Mouse (Mus musculus) heart, embryonic 10.5 days (tissue): ENCODE measurements around the gene Pappa. TPM values are rescaled to one million over a fixed set of nuclear protein-coding genes. Genes with fewer than 3 reads are reported as not detected.
A peak's percentile ranks its signal among the peaks of the same experiment; 100 is the strongest.

ENCODE experiments used
- DNase-seq: peaks from one replicate; pipeline ENCODE4 v3.0.0-alpha.2; 2017; ENCODE audit warnings: low spot score
- H3K27ac ChIP-seq: fragments of 300-500 bp; sonication (generic); 2 replicates; pipeline ENCODE4 v1.5.1; 2016; ENCODE audit warnings: mild to moderate bottlenecking
- H3K27me3 ChIP-seq: fragments of 300-500 bp; sonication (generic); 2 replicates; pipeline ENCODE4 v1.6.1; 2016; ENCODE audit warnings: mild to moderate bottlenecking; ENCODE audit not compliant: poor library complexity, insufficient read depth, severe bottlenecking
- H3K36me3 ChIP-seq: fragments of 300-500 bp; sonication (generic); 2 replicates; pipeline ENCODE4 v1.6.1; 2016; ENCODE audit warnings: mild to moderate bottlenecking, moderate library complexity
- H3K4me1 ChIP-seq: fragments of 300-500 bp; sonication (generic); 2 replicates; pipeline ENCODE4 v1.6.1; 2016; ENCODE audit warnings: mild to moderate bottlenecking
- H3K4me3 ChIP-seq: fragments of 300-500 bp; sonication (generic); 2 replicates; pipeline ENCODE4 v1.5.1; 2016; ENCODE audit warnings: mild to moderate bottlenecking, moderate library complexity
- H3K9me3 ChIP-seq: fragments of 300-500 bp; sonication (generic); 2 replicates; pipeline ENCODE4 v1.6.1; 2016; ENCODE audit warnings: mild to moderate bottlenecking, moderate library complexity
- WGBS: fragments of 180-500 bp; shearing (Covaris S2); methylation state at CpG from one replicate; pipeline ENCODE4 v1.1.7; 2016; 5-methylcytosine and 5-hydroxymethylcytosine counted together
- polyA plus RNA-seq: library from polyadenylated mRNA; unstranded; fragments of >200 nt; fragmentation: Nextera tagmentation; extraction: Ambion mirVana; gene quantifications from 2 replicates; pipeline ENCODE4 v1.2.1, GENCODE M21; 2016

Pappa gene
- 0.92 and 1.1 TPM in 2 replicates for polyA plus RNA-seq

DNA sequence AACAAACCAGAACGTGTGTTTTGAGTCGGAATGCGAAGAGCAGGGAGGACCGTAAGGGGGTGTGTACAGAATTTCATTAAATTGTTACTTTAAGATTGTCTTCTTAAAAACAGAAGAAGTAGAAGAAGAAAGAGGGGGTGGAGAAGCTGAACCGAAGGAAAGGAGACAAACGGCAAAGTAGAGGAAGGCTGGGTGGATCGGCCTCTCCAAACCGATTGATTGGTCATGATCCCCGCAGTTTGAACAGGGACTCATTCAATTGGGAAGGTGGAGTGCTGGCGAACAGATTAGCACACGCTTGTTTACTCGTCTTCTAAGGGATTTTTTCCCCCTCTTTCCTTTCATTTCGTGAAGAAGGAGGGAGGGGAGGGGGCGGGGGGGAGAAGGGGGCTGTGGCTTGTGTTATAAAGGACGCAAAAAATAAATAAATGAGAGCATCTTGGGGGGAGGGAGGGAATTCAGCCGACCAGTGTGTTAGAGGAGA lies at the start of gene Pappa:
Gene Pappa, plus strand, starts transcription at position 434 of the 484 bp plus-strand sequence.
- no peak for DNase-seq
- Histone ChIP-seq H3K9me3 (no peaks in the 10 kb centered on the region), H3K27ac (peak within 1 kb of the TSS; percentile 81), H3K4me1 (peaks cover 19% of the 10 kb centered on the region; the same call in 1 of the 2 replicates), H3K27me3 (peaks cover 40% of the 10 kb centered on the region), H3K36me3 (no peaks in the 10 kb centered on the region), H3K4me3 (peak within 1 kb of the TSS; percentile 72)
- under 1% methylated on average over 16 of the region's 16 CpGs for WGBS

DNA sequence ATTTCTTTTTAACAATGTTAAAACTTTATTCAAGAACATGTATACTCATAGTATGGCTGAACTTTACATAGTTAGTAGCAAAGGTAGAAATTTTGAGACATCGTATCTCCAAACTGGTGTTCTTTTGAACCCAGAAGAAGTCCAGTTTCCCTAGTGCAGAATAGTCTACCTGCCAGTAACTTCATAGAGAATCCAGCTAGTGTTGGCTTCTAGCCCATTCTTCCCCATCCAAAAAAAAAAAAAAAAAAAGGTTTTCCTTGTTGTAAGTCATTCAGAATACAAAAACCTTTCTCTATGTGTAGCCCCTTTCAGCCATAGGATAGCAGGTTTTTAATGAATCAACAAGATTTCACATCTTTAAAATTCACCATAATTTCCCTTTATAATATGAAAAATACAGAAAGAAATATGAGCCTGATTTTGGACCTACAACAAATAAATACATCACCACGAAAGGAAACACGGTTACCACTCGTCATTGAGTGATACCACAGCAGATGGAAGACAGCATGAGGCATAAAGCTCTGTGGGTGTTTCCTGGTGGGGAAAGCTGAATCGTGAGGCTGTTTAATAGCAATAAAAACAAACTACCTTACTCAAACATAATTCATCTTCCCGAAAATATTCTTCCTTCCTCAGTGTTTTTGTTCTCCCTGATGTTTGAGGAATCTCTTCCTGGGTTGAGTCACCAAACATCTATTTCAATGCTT lies 45.9 kb upstream of the Pappa start:
- Histone ChIP-seq H3K9me3 (no peaks in the 10 kb centered on the region), H3K4me3 (no peak overlapping the region), H3K27me3 (no peaks in the 10 kb centered on the region), H3K36me3 (no peaks in the 10 kb centered on the region), H3K27ac (no peak overlapping the region), H3K4me1 (no peaks in the 10 kb centered on the region)
- no peak for DNase-seq
- 82% methylated on average over 6 of the region's 6 CpGs for WGBS

- H3K4me1 ChIP-seq = no peaks in the 10 kb centered on the region
- no peak for DNase-seq
- H3K9me3 ChIP-seq = no peaks in the 10 kb centered on the region
- 72% methylated on average over 1 of the region's 1 CpGs for WGBS
- no peaks in the 10 kb centered on the region for H3K36me3 ChIP-seq
- H3K4me3 ChIP-seq = no peak overlapping the region
- no peak overlapping the region for H3K27ac ChIP-seq
- H3K27me3 ChIP-seq = no peaks in the 10 kb centered on the region
Observed at GRCm38 (mm10) chr4:65086864-65087263, 37.1 kb upstream of the Pappa start.

- WGBS = 87% methylated on average over 5 of the region's 5 CpGs
- no peak for DNase-seq
- H3K4me3 ChIP-seq = no peak overlapping the region
Observed at GRCm38 (mm10) chr4:65087592-65087991, 36.4 kb upstream of the Pappa start.

DNA sequence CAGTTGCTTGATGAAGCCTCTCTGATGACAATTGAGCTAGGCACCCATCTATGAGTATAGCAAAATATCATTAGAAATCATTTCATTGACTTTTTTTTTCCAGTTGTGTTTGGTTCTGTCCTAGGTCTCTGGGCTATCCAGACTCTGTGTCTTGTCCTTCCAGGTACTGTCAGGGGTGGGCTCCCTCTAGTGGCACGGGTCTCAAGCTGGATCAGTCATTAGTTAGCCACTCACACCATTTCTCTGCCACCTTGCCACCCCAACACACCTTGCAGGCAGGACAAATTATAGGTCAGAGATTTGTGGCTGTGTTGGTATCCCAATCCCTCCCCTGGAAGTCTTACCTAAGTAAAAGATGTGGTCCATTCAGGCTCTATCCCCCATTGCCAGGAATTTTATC lies 31.8 kb upstream of the Pappa start:
- no peak for DNase-seq
- WGBS = 15% methylated on average over 1 of the region's 1 CpGs
- no peak overlapping the region for H3K27ac ChIP-seq
- H3K27me3 ChIP-seq = no peaks in the 10 kb centered on the region
- H3K9me3 ChIP-seq = no peaks in the 10 kb centered on the region
- H3K4me1 ChIP-seq = no peaks in the 10 kb centered on the region
- H3K4me3 ChIP-seq = no peak overlapping the region
- no peaks in the 10 kb centered on the region for H3K36me3 ChIP-seq

More at GRCm38 (mm10) chr4:65087592-65087991, 36.4 kb upstream of the Pappa start:
- no peaks in the 10 kb centered on the region for H3K9me3 ChIP-seq
- no peak overlapping the region for H3K27ac ChIP-seq
- H3K36me3 ChIP-seq = no peaks in the 10 kb centered on the region
- no peaks in the 10 kb centered on the region for H3K4me1 ChIP-seq
- H3K27me3 ChIP-seq = no peaks in the 10 kb centered on the region

DNA sequence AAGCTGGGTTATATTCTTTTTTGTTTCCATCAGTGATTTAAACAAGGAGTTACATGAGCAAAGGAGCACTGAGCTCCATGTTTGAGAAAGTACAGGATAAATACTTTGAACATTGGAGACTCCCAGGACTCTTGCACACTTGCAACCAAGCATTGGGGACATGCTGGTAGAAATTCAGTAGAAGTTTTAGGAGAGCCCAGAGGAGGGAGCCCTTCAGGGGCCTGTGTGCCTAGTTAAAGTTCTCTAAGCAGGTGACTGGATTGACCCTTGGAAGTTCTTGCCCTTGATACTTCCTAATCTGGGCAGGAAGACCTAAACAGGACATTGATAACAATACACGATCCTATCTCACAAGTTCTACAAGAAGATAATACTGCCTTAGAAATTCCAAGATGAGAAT lies 3.6 kb upstream of the Pappa start:
- no peak for DNase-seq
- Histone ChIP-seq H3K36me3 (no peaks in the 10 kb centered on the region), H3K4me1 (peaks cover 7% of the 10 kb centered on the region; the same call in 1 of the 2 replicates), H3K27ac (no peak overlapping the region), H3K4me3 (no peak overlapping the region), H3K27me3 (peaks cover 18% of the 10 kb centered on the region), H3K9me3 (no peaks in the 10 kb centered on the region)
- WGBS = 25% methylated on average over 1 of the region's 1 CpGs

DNA sequence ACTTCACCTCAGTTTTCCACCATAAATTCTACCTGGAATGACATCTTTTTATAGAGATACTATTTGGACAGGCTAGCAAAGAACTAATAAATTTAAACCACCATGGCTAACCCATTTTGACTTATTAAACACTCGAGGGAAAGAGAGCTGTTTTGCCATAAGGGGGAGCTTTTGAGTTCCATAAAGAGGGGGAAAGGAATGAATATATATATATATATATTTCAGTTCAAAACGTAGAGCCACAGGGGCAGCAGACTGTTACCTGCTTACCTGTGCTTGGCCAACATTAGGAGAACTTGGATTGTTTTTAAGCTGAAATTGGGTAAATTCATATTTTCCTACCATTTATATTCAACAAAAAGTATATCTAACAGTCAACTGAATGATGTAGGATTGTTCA lies 1.1 kb upstream of the Pappa start:
- DNase-seq = no peak
- H3K4me3 ChIP-seq = no peak overlapping the region
- WGBS = 2% methylated on average over 2 of the region's 2 CpGs

GRCm38 (mm10) chr4:65124369-65125151 lies 586 bp downstream of the Pappa start:
- Histone ChIP-seq H3K4me1 (peaks cover 19% of the 10 kb centered on the region; the same call in 1 of the 2 replicates), H3K9me3 (no peaks in the 10 kb centered on the region), H3K27ac (peak overlapping the region; percentile 81), H3K36me3 (no peaks in the 10 kb centered on the region), H3K4me3 (peak overlapping the region; percentile 72), H3K27me3 (peaks cover 48% of the 10 kb centered on the region)
- no peak for DNase-seq
- 1% methylated on average over 76 of the region's 80 CpGs for WGBS

More for the DNA sequence above, 1.1 kb upstream of the Pappa start:
- Histone ChIP-seq H3K27me3 (peaks cover 31% of the 10 kb centered on the region), H3K4me1 (peaks cover 19% of the 10 kb centered on the region; the same call in 1 of the 2 replicates), H3K27ac (no peak overlapping the region), H3K36me3 (no peaks in the 10 kb centered on the region), H3K9me3 (no peaks in the 10 kb centered on the region)

GRCm38 (mm10) chr4:65125341-65126332 lies 1.7 kb downstream of the Pappa start:
- H3K4me1 ChIP-seq = peaks cover 19% of the 10 kb centered on the region; the same call in 1 of the 2 replicates
- DNase-seq = peak; percentile 78
- H3K36me3 ChIP-seq = no peaks in the 10 kb centered on the region
- H3K27ac ChIP-seq = peak overlapping the region; percentile 81
- H3K9me3 ChIP-seq = no peaks in the 10 kb centered on the region
- WGBS = under 1% methylated on average over 30 of the region's 30 CpGs
- peaks cover 48% of the 10 kb centered on the region for H3K27me3 ChIP-seq
- H3K4me3 ChIP-seq = peak overlapping the region; percentile 72

DNA sequence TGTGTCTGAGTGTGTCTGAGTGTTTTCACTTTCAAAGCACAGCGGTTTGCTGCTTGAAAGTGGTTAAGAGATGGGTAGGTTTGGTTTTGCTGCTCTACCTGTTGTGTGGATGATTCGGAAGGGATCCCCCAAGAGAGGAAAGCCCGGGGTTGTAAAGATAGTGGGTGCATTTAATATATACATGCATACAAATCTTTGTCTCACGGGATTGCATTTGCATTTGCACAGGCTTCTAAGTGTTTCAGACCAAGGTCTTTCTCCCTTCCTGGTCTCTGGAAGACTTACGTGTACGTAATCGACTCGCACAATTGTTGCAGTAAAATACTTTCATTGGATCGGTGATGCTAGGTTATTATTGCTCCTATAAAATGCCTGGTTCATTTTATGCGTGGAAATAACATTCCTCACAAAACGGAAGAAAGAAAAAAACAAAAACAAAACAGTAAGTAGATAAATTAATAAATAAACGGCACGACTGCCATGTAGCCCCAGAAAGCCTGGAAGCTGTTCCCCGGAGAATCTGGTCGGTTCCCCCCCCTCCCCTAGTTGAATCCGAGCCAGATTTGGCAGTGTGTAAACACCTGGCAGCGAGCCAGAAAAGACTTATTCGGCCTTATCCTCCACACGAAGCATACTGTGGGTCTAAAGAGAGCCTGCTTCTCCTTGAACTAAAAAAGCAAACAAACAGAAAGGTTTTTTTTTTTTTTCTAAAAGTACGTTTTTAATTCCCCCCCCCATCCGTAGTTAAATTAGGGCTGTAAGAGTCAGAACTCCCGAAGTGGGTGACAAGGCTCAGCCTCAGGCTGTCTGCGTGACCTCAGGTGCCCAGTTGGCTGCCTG lies 2.7 kb downstream of the Pappa start:
- DNase-seq = no peak
- Histone ChIP-seq H3K27me3 (peaks cover 48% of the 10 kb centered on the region), H3K9me3 (no peaks in the 10 kb centered on the region), H3K4me1 (peaks cover 19% of the 10 kb centered on the region; the same call in 1 of the 2 replicates), H3K27ac (peak overlapping the region; percentile 81), H3K36me3 (no peaks in the 10 kb centered on the region), H3K4me3 (peak overlapping the region; percentile 72)
- 13% methylated on average over 23 of the region's 23 CpGs for whole genome bisulfite sequencing

- H3K27ac ChIP-seq = peak overlapping the region; percentile 69
- no peaks in the 10 kb centered on the region for H3K9me3 ChIP-seq
- peak overlapping the region; percentile 72 for H3K4me3 ChIP-seq
- DNase-seq = peak; percentile 81
- H3K4me1 ChIP-seq = peaks cover 19% of the 10 kb centered on the region; the same call in 1 of the 2 replicates
- WGBS = 20% methylated on average over 6 of the region's 6 CpGs
- H3K27me3 ChIP-seq = peaks cover 47% of the 10 kb centered on the region
- no peaks in the 10 kb centered on the region for H3K36me3 ChIP-seq
Observed at GRCm38 (mm10) chr4:65127291-65127590, 3.3 kb downstream of the Pappa start.
